Mouse (Mus musculus) C2C12 (cell line): ENCODE measurements around the gene Wdr35.

Source experiments
- CEBPB ChIP-seq: IDR thresholded peaks from one replicate; pipeline ENCODE4 v1.6.1; 2011; ENCODE audit warnings: low read depth, mild to moderate bottlenecking, control low read depth, moderate library complexity
- CTCF ChIP-seq: IDR thresholded peaks from one replicate; pipeline ENCODE4 v1.5.1; 2011; ENCODE audit not compliant: control insufficient read depth, insufficient read depth, insufficient read length
- FOSL1 ChIP-seq: IDR thresholded peaks from one replicate; pipeline ENCODE4 v1.8.0; 2011; ENCODE audit warnings: mild to moderate bottlenecking, low read length; ENCODE audit not compliant: poor library complexity, insufficient read depth, severe bottlenecking
- MAX ChIP-seq: IDR thresholded peaks from one replicate; pipeline ENCODE4 v1.6.1; 2011; ENCODE audit warnings: mild to moderate bottlenecking, control low read depth
- MYOG ChIP-seq: IDR thresholded peaks from one replicate; pipeline ENCODE4 v1.6.1; 2011; ENCODE audit not compliant: control insufficient read depth, insufficient read length; ENCODE audit errors: extremely low read depth
- USF1 ChIP-seq: IDR thresholded peaks from one replicate; pipeline ENCODE4 v1.6.1; 2011; ENCODE audit warnings: low read depth, mild to moderate bottlenecking, control low read depth, moderate library complexity

DNA sequence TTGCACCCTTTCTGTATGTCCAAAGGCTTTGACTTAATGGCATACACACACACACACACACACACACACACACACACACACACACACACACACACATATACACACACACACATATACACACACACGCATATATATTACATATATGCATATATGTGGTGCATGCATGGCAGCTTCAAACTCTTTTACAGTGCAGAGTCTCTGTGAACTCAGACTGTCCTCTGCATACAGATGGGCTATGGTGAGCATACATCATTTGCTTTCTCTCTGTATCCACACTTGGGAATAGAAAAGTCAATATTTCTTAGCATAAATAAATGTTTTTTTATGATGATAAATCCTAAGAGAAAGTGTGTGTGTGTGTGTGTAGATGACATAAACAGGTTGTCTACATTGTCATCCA, 97.4 kb downstream of the Wdr35 start:
- TF ChIP-seq CTCF (no peak), USF1 (no peak), CEBPB (no peak), MAX (no peak), FOSL1 (no peak), MYOG (no peak)
